Mouse (Mus musculus) hindbrain, embryonic 11.5 days (tissue): ENCODE measurements at regions not wholly inside any gene's neighbourhood (a gene's known extent, or its start where the extent isn't known, plus 50 kb on each side); places are given as distances from the start of the nearest gene placed in this dataset.

Experiments used
- ATAC-seq: fragments of 200-750 bp; cut with Nextera tagmentation; 2 replicates; pipeline ENCODE4 v1.8.0; 2017; ENCODE audit warnings: mild to moderate bottlenecking, moderate TSS enrichment, moderate library complexity; ENCODE audit not compliant: low FRiP score
- DNase-seq: peaks from one replicate; pipeline ENCODE4 v3.0.0-alpha.2; 2015; ENCODE audit warnings: low spot score
- H3K27ac ChIP-seq: fragments of 300-500 bp; sonication (generic); 2 replicates; pipeline ENCODE4 v1.5.1; 2014; ENCODE audit warnings: mild to moderate bottlenecking, low read depth, low read length
- H3K27me3 ChIP-seq: fragments of 300-500 bp; sonication (generic); 2 replicates; pipeline ENCODE4 v1.6.1; 2014; ENCODE audit warnings: mild to moderate bottlenecking, low read length, moderate library complexity, mixed read lengths; ENCODE audit not compliant: control insufficient read depth, insufficient read depth
- H3K36me3 ChIP-seq: fragments of 300-500 bp; sonication (generic); 2 replicates; pipeline ENCODE4 v1.6.1; 2014; ENCODE audit warnings: mild to moderate bottlenecking, low read length, moderate library complexity, mixed read lengths; ENCODE audit not compliant: control insufficient read depth, insufficient read depth
- H3K4me1 ChIP-seq: fragments of 300-500 bp; sonication (generic); replicated peaks from 2 replicates; pipeline ENCODE4 v1.6.1; 2014; ENCODE audit warnings: low read length, mixed read lengths; ENCODE audit not compliant: control insufficient read depth, insufficient read depth
- H3K4me2 ChIP-seq: fragments of 300-500 bp; sonication (generic); replicated peaks from 2 replicates; pipeline ENCODE4 v1.6.1; 2014; ENCODE audit warnings: mild to moderate bottlenecking, low read depth, low read length
- H3K4me3 ChIP-seq: fragments of 300-500 bp; sonication (generic); 2 replicates; pipeline ENCODE4 v1.5.1; 2014; ENCODE audit warnings: low read depth, low read length
- H3K9ac ChIP-seq: fragments of 300-500 bp; sonication (generic); 2 replicates; pipeline ENCODE4 v1.6.1; 2014; ENCODE audit warnings: low read depth, low read length
- H3K9me3 ChIP-seq: fragments of 300-500 bp; sonication (generic); 2 replicates; pipeline ENCODE4 v1.6.1; 2016; ENCODE audit warnings: low read length; ENCODE audit not compliant: control insufficient read depth
- WGBS: fragments of 180-500 bp; shearing (Covaris S2); extraction: QIAGEN DNeasy Blood & Tissue Kit; methylation state at CpG from one replicate; pipeline ENCODE4 v1.1.7; 2014; 5-methylcytosine and 5-hydroxymethylcytosine counted together

GRCm38 (mm10) chr5:64667053-64667452 lies 136.1 kb upstream of the Klf3 start:
- Histone ChIP-seq H3K27ac (no peak overlapping the region), H3K9me3 (no peaks in the 10 kb centered on the region), H3K4me1 (no peaks in the 10 kb centered on the region), H3K9ac (no peak overlapping the region), H3K4me2 (no peak overlapping the region), H3K27me3 (no peaks in the 10 kb centered on the region), H3K4me3 (no peak overlapping the region), H3K36me3 (no peaks in the 10 kb centered on the region)
- WGBS, result 92% methylated on average over 3 of the region's 3 CpGs
- ATAC-seq (no peak), DNase-seq (no peak)

GRCm38 (mm10) chr5:64673861-64674260 lies 129.3 kb upstream of the Klf3 start:
- H3K27ac ChIP-seq, result no peak overlapping the region
- no peak for DNase-seq
- no peaks in the 10 kb centered on the region for H3K27me3 ChIP-seq
- 89% methylated on average over 2 of the region's 2 CpGs for WGBS
- ATAC-seq, result no peak
- no peak overlapping the region for H3K4me2 ChIP-seq
- no peaks in the 10 kb centered on the region for H3K4me1 ChIP-seq
- no peak overlapping the region for H3K9ac ChIP-seq
- no peaks in the 10 kb centered on the region for H3K9me3 ChIP-seq
- H3K36me3 ChIP-seq, result no peaks in the 10 kb centered on the region
- H3K4me3 ChIP-seq, result no peak overlapping the region

GRCm38 (mm10) chr5:64676214-64676945 lies 126.8 kb upstream of the Klf3 start:
- no peaks in the 10 kb centered on the region for H3K4me1 ChIP-seq
- ATAC-seq, result no peak
- H3K4me2 ChIP-seq, result no peak overlapping the region
- no peak overlapping the region for H3K4me3 ChIP-seq
- 93% methylated on average over 17 of the region's 17 CpGs for WGBS
- H3K36me3 ChIP-seq, result no peaks in the 10 kb centered on the region
- no peaks in the 10 kb centered on the region for H3K9me3 ChIP-seq
- no peak overlapping the region for H3K27ac ChIP-seq
- DNase-seq, result no peak
- no peak overlapping the region for H3K9ac ChIP-seq
- H3K27me3 ChIP-seq, result no peaks in the 10 kb centered on the region

DNA sequence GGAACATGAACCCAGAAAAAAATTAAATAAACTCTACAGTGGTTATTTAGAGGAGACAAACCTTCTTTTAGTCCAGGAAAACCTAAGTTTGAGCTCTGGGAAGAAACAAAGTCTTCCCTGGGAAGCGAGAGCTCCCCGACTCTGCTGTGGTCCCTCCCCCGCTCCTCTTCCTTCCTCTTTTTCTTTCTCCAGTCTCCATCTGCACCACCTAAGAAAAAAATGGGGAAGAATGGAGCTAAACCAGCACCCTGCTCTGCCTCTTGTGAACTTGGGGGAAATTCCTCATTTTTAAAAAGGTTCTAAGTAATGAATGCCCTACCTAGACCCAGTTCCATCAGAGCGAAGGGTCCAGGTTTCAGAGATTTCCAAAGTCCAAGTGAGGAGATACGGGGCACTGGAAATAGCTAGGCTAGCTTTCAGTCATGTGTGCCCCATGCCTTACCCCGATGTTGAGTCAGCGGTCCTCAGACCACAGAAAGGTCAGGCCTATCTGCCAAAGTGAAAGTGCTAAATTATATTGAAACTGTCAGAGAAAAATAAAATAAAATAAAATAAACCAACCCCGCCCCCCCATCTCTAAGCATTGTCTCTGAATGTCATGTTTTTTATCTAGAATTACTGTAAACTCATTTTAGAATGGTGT lies 126.1 kb upstream of the Klf3 start:
- H3K4me1 ChIP-seq, result no peaks in the 10 kb centered on the region
- no peak overlapping the region for H3K4me3 ChIP-seq
- no peak overlapping the region for H3K9ac ChIP-seq

DNA sequence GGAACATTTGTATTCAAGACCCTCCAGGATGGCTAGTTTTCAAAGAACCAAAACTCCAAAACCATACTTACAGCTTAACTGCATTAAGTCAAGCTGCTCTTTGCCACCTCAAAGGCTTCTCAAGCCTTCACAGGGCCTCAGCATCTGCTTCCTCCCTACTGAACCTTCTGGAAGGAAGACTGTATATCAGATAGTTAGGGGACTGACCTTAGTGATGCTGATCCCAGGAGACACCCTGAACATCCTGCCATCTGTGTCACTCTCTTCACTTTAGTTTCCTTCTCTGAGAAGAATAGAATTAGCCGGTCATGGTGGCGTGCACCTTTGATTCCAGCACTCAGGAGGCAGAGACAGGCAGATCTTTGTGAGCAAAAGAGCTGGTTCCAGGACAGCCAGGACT lies 124.5 kb upstream of the Klf3 start:
- Histone ChIP-seq H3K9me3 (no peaks in the 10 kb centered on the region), H3K4me1 (no peaks in the 10 kb centered on the region), H3K4me3 (no peak overlapping the region), H3K9ac (no peak overlapping the region), H3K4me2 (no peak overlapping the region), H3K27ac (no peak overlapping the region), H3K36me3 (no peaks in the 10 kb centered on the region), H3K27me3 (no peaks in the 10 kb centered on the region)
- no peak for DNase-seq
- ATAC-seq, result no peak
- WGBS, result 83% methylated on average over 2 of the region's 2 CpGs

More for the DNA sequence above, 126.1 kb upstream of the Klf3 start:
- no peaks in the 10 kb centered on the region for H3K36me3 ChIP-seq
- H3K9me3 ChIP-seq, result no peaks in the 10 kb centered on the region
- no peaks in the 10 kb centered on the region for H3K27me3 ChIP-seq
- no peak overlapping the region for H3K4me2 ChIP-seq
- WGBS, result 91% methylated on average over 8 of the region's 8 CpGs
- H3K27ac ChIP-seq, result no peak overlapping the region
- no peak for ATAC-seq
- no peak for DNase-seq

DNA sequence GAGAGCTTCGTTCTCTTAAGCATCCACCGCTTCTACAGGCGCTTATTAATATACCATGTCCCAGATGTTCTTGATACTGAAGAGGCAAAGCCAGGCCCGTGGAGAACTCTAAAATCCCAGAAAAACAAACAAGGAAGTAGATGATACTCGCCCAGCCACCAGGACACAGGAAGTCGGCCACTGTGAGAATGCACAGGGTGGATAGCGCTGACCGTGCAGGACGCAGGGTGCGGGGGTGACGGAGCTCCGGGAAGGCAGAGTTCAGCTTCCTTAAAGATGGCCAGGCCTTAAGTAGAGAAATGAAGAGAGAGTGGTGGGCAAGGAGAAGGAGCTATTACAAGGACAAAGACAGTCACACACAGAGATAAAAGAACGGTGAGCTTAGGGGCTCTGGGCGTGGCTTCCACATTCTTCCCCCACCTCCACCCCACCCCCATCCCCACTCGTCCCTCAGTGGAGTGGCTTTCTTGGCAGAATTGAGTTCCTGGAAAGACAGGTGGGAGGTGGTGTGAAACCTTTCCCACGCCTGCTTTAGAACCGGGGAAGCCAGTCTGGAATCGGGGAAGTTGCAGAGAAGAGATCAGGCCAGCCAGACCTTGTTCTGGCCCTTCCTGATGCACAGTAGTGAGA lies 123.1 kb upstream of the Klf3 start:
- Histone ChIP-seq H3K36me3 (no peaks in the 10 kb centered on the region), H3K9me3 (no peaks in the 10 kb centered on the region), H3K4me2 (no peak overlapping the region), H3K4me3 (no peak overlapping the region), H3K4me1 (no peaks in the 10 kb centered on the region), H3K27me3 (no peaks in the 10 kb centered on the region), H3K27ac (no peak overlapping the region), H3K9ac (no peak overlapping the region)
- ATAC-seq (no peak), DNase-seq (no peak)
- WGBS, result 82% methylated on average over 18 of the region's 18 CpGs

DNA sequence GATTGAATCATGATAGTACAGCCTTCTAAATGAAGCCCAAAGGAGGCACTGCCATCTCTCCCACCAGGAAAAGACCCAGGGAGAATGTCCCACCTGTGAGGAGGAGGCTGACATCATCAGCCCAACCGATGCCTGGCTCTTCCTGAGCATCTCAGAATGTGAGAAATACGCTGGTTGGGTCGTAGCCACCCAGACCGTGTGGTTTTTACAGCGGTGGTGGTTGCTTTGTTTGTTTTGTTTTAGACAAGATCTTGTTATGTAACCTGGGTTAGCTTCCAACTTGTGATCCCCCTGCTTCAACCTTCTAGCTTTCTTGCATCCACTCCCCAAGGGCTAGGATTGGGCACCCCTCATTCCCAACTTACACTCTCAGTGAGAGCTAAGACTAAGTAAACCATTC lies 122.0 kb upstream of the Klf3 start:
- DNase-seq, result no peak
- no peaks in the 10 kb centered on the region for H3K27me3 ChIP-seq
- H3K9me3 ChIP-seq, result no peaks in the 10 kb centered on the region
- H3K4me2 ChIP-seq, result no peak overlapping the region
- H3K4me1 ChIP-seq, result no peaks in the 10 kb centered on the region
- H3K4me3 ChIP-seq, result no peak overlapping the region
- ATAC-seq, result no peak
- no peaks in the 10 kb centered on the region for H3K36me3 ChIP-seq
- WGBS, result 80% methylated on average over 5 of the region's 5 CpGs
- no peak overlapping the region for H3K9ac ChIP-seq
- H3K27ac ChIP-seq, result no peak overlapping the region

DNA sequence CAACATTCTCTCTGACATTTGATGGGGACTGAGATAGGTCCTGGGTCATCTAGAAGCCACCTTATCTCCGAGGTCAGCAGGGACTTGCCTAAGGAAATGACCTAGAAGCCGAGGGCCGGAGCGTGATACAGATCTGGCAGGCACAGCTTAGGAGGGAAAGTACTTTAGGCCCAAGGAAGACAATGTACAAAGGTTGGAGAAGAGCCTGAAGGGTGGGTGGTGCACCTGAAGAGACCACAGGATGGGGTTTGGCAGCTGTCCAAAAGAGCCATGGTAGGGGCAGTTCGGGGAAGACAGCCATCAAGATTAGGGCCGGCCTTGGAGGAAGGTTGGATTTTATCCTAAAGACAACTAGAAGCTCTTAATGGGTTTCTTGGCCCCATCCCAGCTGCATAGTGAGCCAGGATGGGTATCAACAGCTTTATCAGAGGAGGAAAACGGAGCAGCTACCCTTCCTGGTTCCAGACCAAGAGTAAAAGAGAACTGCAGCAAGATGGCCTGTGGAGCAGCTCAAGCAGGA lies 120.8 kb upstream of the Klf3 start:
- Histone ChIP-seq H3K4me1 (no peaks in the 10 kb centered on the region), H3K36me3 (no peaks in the 10 kb centered on the region), H3K4me2 (no peak overlapping the region), H3K4me3 (no peak overlapping the region), H3K9ac (no peak overlapping the region), H3K27me3 (no peaks in the 10 kb centered on the region), H3K9me3 (no peaks in the 10 kb centered on the region), H3K27ac (no peak overlapping the region)
- DNase-seq (no peak), ATAC-seq (no peak)
- WGBS, result 87% methylated on average over 7 of the region's 7 CpGs
